Mouse (Mus musculus) heart, embryonic 14.5 days (tissue): ENCODE data around the gene Gna15. TPM values are rescaled to one million over a fixed set of nuclear protein-coding genes. Genes with fewer than 3 reads are reported as not detected.

ENCODE experiments used
- ATAC-seq: fragments of 200-750 bp; cut with Nextera tagmentation; 2 replicates; pipeline ENCODE4 v1.8.0; 2017; ENCODE audit warnings: low read depth, moderate TSS enrichment; ENCODE audit not compliant: insufficient number of reproducible peaks, insufficient read depth, low FRiP score
- H3K27ac ChIP-seq, 2 experiments: fragments of 200-500 bp in 1 of 2; fragments of 300-500 bp in 1 of 2; sonication (generic) in 1 of 2; replicated peaks in 1 of 2; 2 replicates each; pipeline ENCODE4 v1.5.1; 2012 to 2014; ENCODE audit warnings: low read depth in 2 of 2, low read length in 2 of 2, control low read depth in 1 of 2, mild to moderate bottlenecking in 1 of 2, mixed read lengths in 1 of 2; ENCODE audit not compliant: control insufficient read depth in 1 of 2, insufficient read depth in 1 of 2
- H3K27me3 ChIP-seq: fragments of 300-500 bp; sonication (generic); 2 replicates; pipeline ENCODE4 v1.6.1; 2014; ENCODE audit warnings: mild to moderate bottlenecking, low read length, control low read depth; ENCODE audit not compliant: control insufficient read depth, insufficient read depth
- H3K36me3 ChIP-seq: fragments of 300-500 bp; sonication (generic); 2 replicates; pipeline ENCODE4 v1.6.1; 2014; ENCODE audit warnings: mild to moderate bottlenecking, control low read depth, low read length, mixed read lengths; ENCODE audit not compliant: control insufficient read depth, insufficient read depth
- H3K4me1 ChIP-seq, 2 experiments: fragments of 200-500 bp in 1 of 2; fragments of 300-500 bp in 1 of 2; sonication (generic) in 1 of 2; 2 replicates each; pipeline ENCODE4 v1.6.1; 2012 to 2014; ENCODE audit warnings: low read length in 2 of 2, control low read depth in 1 of 2, mixed read lengths in 1 of 2; ENCODE audit not compliant: control insufficient read depth in 2 of 2, insufficient read depth in 2 of 2
- H3K4me2 ChIP-seq: fragments of 300-500 bp; sonication (generic); 2 replicates; pipeline ENCODE4 v1.6.1; 2014; ENCODE audit warnings: mild to moderate bottlenecking, low read length
- H3K4me3 ChIP-seq, 2 experiments: fragments of 200-500 bp in 1 of 2; fragments of 300-500 bp in 1 of 2; sonication (generic) in 1 of 2; 2 replicates each; pipeline ENCODE4 v1.5.1; 2012 to 2014; ENCODE audit warnings: low read length in 2 of 2, mild to moderate bottlenecking in 2 of 2, control low read depth in 1 of 2, low read depth in 1 of 2, moderate library complexity in 1 of 2; ENCODE audit not compliant: control insufficient read depth in 1 of 2, insufficient read depth in 1 of 2
- H3K9ac ChIP-seq: fragments of 300-500 bp; sonication (generic); 2 replicates; pipeline ENCODE4 v1.6.1; 2014; ENCODE audit warnings: mild to moderate bottlenecking, low read length
- H3K9me3 ChIP-seq: fragments of 300-500 bp; sonication (generic); 2 replicates; pipeline ENCODE4 v1.6.1; 2016; ENCODE audit warnings: low read length, control low read depth; ENCODE audit not compliant: control insufficient read depth
- WGBS: fragments of 180-500 bp; shearing (Covaris S2); extraction: QIAGEN DNeasy Blood & Tissue Kit; methylation state at CpG from one replicate; pipeline ENCODE4 v1.1.7; 2014; 5-methylcytosine and 5-hydroxymethylcytosine counted together
- polyA plus RNA-seq: library from polyadenylated mRNA; unstranded; fragments of >200 nt; fragmentation: Nextera tagmentation; extraction: Ambion mirVana; gene quantifications from 2 replicates; pipeline ENCODE4 v1.2.1, GENCODE M21; 2014

Gene Gna15
- polyA plus RNA-seq, 1 experiment from 2014 or later = 0.89 TPM

DNA sequence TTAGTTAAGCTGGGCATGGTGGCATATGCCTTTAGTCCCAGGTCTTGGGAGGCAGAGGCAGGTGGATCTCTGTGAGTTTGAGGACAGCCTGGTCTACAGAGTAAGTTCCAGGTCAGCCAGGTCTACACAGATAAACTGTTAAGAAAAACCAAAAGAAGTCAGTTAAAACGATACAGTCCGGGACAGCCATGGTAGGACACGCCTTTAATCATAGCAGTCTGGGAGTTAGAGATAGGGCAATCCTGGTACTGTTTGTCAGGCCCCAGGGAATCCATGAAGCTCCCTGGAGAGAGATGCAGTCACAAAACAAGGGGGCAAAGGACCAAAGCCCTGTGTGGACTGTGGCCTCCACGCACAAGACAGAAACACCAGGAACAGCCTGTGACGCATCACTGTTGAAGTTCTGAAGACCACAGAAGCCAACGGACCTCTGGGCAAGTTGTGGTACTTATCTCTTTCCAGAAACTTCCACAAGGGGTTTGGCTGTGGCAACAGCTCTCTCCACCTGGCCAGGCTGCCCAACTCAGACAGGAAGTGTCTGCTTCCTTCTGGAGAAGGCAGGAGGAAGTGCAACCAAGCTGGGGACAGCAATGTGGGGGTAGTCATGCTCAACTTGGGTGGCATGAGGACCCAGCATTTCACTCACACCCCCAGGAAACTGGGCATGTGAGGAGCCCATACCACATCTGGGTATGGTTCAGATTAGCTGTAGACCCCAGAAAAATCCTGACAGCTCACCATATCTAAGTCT, 4.6 kb downstream of the Gna15 start:
- peaks cover 9 to 11% of the 10 kb centered on the region in 2 experiments; a peak in 2 of 4 replicates for H3K4me1 ChIP-seq
- WGBS = 71% methylated on average over 6 of the region's 6 CpGs
- H3K4me3 ChIP-seq = no peak overlapping the region
- H3K9me3 ChIP-seq = no peaks in the 10 kb centered on the region
- no peaks in the 10 kb centered on the region for H3K36me3 ChIP-seq
- no peak overlapping the region for H3K27ac ChIP-seq
- H3K9ac ChIP-seq = no peak overlapping the region
- no peak overlapping the region for H3K4me2 ChIP-seq
- H3K27me3 ChIP-seq = no peaks in the 10 kb centered on the region
- ATAC-seq = no peak

GRCm38 (mm10) chr10:81518546-81518945, 5.5 kb downstream of the Gna15 start:
- no peak overlapping the region for H3K27ac ChIP-seq
- 0 out of 2 replicates have a peak, but pooled peaks cover 3% of the 10 kb centered on the region for H3K9me3 ChIP-seq
- H3K27me3 ChIP-seq = no peaks in the 10 kb centered on the region
- H3K9ac ChIP-seq = no peak overlapping the region
- no peak for ATAC-seq
- H3K4me3 ChIP-seq = no peak overlapping the region
- peaks cover 2 to 4% of the 10 kb centered on the region in 2 experiments; a peak in 1 of 4 replicates for H3K4me1 ChIP-seq
- H3K4me2 ChIP-seq = no peak overlapping the region
- no peaks in the 10 kb centered on the region for H3K36me3 ChIP-seq
- WGBS = 14% methylated on average over 4 of the region's 4 CpGs

DNA sequence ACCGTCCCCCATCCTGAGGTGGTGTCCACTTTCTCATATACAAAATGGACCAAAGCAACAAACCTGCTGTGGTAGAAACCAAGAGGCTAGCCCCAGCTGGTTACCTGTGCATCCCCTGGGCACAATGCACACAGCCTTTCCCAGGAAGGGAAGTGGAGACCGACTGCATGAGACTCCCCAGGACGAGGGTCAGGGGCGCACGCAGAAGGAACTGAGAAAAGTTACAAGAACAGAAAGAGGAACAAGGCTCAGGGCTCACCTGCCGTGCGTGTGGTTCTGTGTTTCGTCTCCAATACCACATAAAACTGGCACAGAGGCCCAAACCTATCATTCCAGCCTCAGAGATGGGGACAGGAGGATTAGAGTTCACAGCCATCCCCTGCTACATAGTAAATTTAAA, 6.8 kb downstream of the Gna15 start:
- 71% methylated on average over 8 of the region's 8 CpGs for WGBS
- no peak overlapping the region for H3K4me2 ChIP-seq

GRCm38 (mm10) chr10:81513798-81514197, 10.2 kb downstream of the Gna15 start:
- ATAC-seq = no peak
- Histone ChIP-seq H3K27ac (no peak overlapping the region), H3K9me3 (0 out of 2 replicates have a peak, but pooled peaks cover 4% of the 10 kb centered on the region), H3K36me3 (no peaks in the 10 kb centered on the region), H3K9ac (no peak overlapping the region), H3K4me2 (no peak overlapping the region), H3K27me3 (peaks cover 12% of the 10 kb centered on the region), H3K4me3 (no peak overlapping the region), H3K4me1 (no peaks in the 10 kb centered on the region)
- 81% methylated on average over 5 of the region's 5 CpGs for WGBS

More for the DNA sequence above, 6.8 kb downstream of the Gna15 start:
- H3K4me1 ChIP-seq = 0 out of 4 replicates have a peak, but pooled peaks cover 0 to 4% of the 10 kb centered on the region in 2 experiments
- peaks cover 4% of the 10 kb centered on the region; the same call in 1 of the 2 replicates for H3K27me3 ChIP-seq
- H3K27ac ChIP-seq = no peak overlapping the region
- no peaks in the 10 kb centered on the region for H3K36me3 ChIP-seq
- no peak for ATAC-seq
- H3K9ac ChIP-seq = no peak overlapping the region
- H3K4me3 ChIP-seq = no peak overlapping the region
- H3K9me3 ChIP-seq = 0 out of 2 replicates have a peak, but pooled peaks cover 4% of the 10 kb centered on the region

GRCm38 (mm10) chr10:81510246-81510810, 13.7 kb downstream of the Gna15 start:
- no peak overlapping the region for H3K4me2 ChIP-seq
- H3K4me3 ChIP-seq = no peak overlapping the region
- H3K9me3 ChIP-seq = 0 out of 2 replicates have a peak, but pooled peaks cover 4% of the 10 kb centered on the region
- WGBS = 76% methylated on average over 14 of the region's 14 CpGs
- no peaks in the 10 kb centered on the region for H3K36me3 ChIP-seq
- no peak overlapping the region for H3K27ac ChIP-seq
- ATAC-seq = no peak
- H3K27me3 ChIP-seq = peaks cover 12% of the 10 kb centered on the region
- H3K9ac ChIP-seq = no peak overlapping the region
- no peaks in the 10 kb centered on the region for H3K4me1 ChIP-seq

DNA sequence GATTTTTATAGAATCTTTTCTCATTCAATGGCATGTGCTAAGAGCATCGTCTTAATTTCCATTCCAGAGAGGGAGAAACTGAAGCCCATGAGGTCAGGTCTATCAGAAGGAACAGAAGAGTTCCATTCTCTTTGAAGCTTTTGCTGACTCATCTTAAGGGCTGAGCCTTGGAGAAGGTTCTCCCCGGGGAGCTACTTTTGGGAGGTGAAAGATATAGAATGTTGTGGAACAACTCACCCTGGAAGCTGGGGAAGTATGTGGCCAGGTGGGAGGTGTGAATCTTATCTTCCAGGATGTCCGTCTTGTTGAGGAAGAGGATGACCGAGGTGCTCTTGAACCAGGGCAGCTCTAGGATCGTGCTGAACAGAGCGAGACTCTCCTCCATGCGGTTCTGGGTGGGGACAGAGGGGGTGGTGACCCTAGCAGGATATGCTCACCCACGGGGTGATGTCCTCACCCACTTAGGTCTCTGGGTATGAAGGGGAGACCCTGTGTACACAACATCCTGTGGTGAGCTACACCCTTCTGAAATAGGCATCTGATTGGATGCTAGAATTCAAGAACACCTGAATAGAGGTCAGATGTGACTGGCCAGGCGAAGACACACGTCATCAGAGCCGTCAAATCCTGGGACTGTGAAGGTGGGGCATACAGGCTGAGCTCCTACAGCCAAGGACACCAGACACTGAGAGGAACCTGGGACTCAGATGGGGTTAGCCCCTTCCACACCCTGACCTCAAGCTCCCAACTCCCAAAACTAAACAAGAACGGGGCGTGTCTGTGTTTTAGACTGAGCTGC, 16.1 kb downstream of the Gna15 start:
- ATAC-seq = no peak
- Histone ChIP-seq H3K4me1 (no peaks in the 10 kb centered on the region; a peak in 1 of 4 replicates), H3K9ac (no peak overlapping the region), H3K27me3 (peaks cover 22% of the 10 kb centered on the region), H3K27ac (no peak overlapping the region), H3K4me2 (no peak overlapping the region), H3K9me3 (no peaks in the 10 kb centered on the region), H3K36me3 (no peaks in the 10 kb centered on the region), H3K4me3 (no peak overlapping the region)
- WGBS = 54% methylated on average over 13 of the region's 13 CpGs

DNA sequence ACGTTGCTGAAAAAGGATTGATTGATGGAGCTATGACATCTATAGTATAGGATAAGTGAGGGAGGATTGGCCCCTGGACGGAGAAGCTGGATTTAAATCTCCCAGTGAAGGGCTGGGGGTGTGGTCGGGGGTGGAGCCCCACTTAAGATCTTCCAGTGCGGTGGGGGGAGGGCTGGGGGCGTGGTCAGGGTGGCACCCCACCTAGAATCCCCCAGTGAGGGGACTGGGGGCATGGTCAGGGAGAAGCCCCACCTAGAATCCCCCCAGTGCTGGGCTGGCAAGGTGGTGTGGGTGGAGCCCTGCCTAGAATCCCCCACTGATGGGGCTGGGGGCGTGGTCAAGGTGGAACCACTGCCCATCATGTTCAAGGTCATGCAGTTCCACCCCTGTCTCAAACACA, 16.9 kb downstream of the Gna15 start:
- ATAC-seq = no peak
- 33% methylated on average over 6 of the region's 6 CpGs for WGBS

More for the DNA sequence above, 16.9 kb downstream of the Gna15 start:
- no peak overlapping the region for H3K4me3 ChIP-seq
- no peaks in the 10 kb centered on the region for H3K36me3 ChIP-seq
- H3K9me3 ChIP-seq = no peaks in the 10 kb centered on the region
- H3K27me3 ChIP-seq = peaks cover 18% of the 10 kb centered on the region
- H3K4me1 ChIP-seq = no peaks in the 10 kb centered on the region; a peak in 1 of 4 replicates
- no peak overlapping the region for H3K27ac ChIP-seq
- no peak overlapping the region for H3K4me2 ChIP-seq
- H3K9ac ChIP-seq = no peak overlapping the region
